Mouse (Mus musculus): Measurements from ENCODE around the gene Exosc2. TPM values are rescaled to one million over a fixed set of nuclear protein-coding genes. Genes with fewer than 3 reads are reported as not detected.
A peak's percentile ranks its signal among the peaks of the same experiment; 100 is the strongest.

Exosc2 gene
- polyA plus RNA-seq, 2 experiments from 2014 or later, result 43.5 to 65.7 TPM

DNA sequence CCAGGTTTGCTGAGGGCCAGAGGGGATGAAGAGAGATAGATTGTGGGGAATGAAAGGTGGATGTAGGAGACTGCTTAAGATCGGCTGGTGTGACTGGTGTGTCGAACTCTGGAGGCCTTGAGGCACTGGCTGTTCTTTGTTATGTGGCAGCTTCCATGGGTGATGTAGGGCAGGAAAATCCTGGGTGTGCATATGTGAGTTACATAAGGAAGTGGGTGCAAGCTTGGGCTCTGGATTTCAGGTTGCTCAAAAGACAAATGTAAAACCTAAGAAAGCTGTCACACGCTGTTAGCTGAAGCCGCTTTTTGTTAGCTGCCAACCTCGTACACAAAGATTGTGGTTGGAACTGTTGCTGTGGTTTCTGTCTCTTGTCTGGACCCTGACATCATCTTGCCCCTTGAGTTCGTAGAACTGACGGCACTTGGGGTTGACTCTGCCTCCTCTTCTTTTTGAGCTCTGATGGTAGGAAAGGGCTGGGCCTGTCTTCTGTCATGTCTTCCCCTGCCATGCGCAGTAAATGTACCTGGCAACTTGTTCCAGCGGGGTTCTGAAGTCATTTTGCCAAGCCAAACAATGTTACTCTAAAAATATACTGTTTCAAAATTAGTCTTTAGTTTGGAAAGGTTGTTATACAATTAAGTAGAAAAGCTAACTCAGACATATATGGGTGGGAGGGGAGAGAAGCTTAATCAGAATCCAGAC, 57.2 kb downstream of the Exosc2 start:
- peak; percentile 23 for ATAC-seq

DNA sequence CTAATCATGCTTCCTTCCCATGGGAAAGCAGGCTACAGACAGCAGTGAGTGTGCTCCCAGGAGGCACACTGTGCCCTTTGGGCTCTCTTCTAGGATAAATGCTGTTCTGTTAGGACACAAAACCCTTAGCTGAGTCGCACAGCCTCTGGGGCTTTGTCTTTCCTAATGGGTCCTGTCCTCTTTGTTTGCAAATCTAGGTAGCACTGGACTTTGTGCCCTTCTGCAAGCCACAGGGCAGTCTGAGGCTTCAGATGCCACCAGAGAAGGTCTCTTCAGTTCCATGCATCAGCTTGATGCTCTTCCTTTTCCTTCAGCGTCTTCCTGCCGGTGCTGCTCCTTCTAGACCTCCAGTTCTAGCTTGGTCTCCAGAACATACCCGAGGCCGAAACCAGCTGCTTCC, 60.1 kb downstream of the Exosc2 start:
- ATAC-seq, result no peak

Other genes starting within 250 kb of the Exosc2 start
- gene Ass1, start 200.5 kb upstream of the Exosc2 start, polyA plus RNA-seq (2017; shearing (Covaris generic)), result 100 to 1,000 TPM; 415 to 537 TPM
- gene Fubp3, start 98.1 kb upstream of the Exosc2 start, polyA plus RNA-seq (2017; shearing (Covaris generic)), result 10 to 100 TPM; 46.2 to 64.6 TPM
- gene Prdm12, start 30.7 kb upstream of the Exosc2 start, polyA plus RNA-seq (2017; shearing (Covaris generic)), result not detected
- gene Abl1, start 17.7 kb downstream of the Exosc2 start, polyA plus RNA-seq (2017; shearing (Covaris generic)), result 1 to 10 TPM; 6.9 to 8.2 TPM
- gene Qrfp, start 139.9 kb downstream of the Exosc2 start, polyA plus RNA-seq (2017; shearing (Covaris generic)), result under 1 TPM; 0.11 to 0.20 TPM
- under 1 TPM; 0.24 to 0.44 TPM for gene Fibcd1, start 175.3 kb downstream of the Exosc2 start, polyA plus RNA-seq (2017; shearing (Covaris generic))
- not detected for gene Lamc3, start 216.6 kb downstream of the Exosc2 start, polyA plus RNA-seq (2017; shearing (Covaris generic))

Data from CD4-positive, CD25-positive, alpha-beta regulatory T cell, adult 4 months (primary cell).